Mouse (Mus musculus) left cerebral cortex, adult 11 months (tissue): ENCODE measurements around the gene Ppp6r1.

Experiments
- DNase-seq: peaks from one replicate; pipeline ENCODE4 v3.0.0; 2022; ENCODE audit warnings: low spot score

The Ppp6r1 gene

GRCm38 (mm10) chr7:4658912-4659551, at the start of gene Ppp6r1:
Gene Ppp6r1 (minus strand): TSS chr7:4659019.
- DNase-seq = peak; percentile 96

GRCm38 (mm10) chr7:4705098-4705497, 46.3 kb upstream of the Ppp6r1 start:
- no peak for DNase-seq

DNA sequence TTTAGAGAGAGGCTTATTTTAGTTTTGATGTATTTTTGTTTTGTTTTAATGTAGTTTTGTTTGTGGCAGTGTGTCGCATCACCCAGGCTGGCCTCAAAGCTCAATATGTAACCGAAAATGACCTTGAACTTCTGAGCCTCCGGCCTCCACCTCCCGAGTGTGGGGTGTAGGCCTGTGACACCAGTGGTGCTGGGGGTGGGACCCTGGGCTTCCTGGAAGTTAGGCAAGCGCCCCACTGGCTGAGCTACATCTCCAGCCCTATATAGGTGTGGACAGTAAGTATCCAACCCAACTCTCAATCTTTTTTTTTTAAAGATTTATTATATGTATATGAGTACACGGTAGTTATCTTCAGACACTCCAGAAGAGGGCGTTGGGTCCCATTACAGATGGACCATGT, 44.4 kb upstream of the Ppp6r1 start:
- DNase-seq = no peak

GRCm38 (mm10) chr7:4702334-4702733, 43.5 kb upstream of the Ppp6r1 start:
- no peak for DNase-seq

- DNase-seq = no peak
Measured at GRCm38 (mm10) chr7:4693004-4693403, 34.2 kb upstream of the Ppp6r1 start.

DNA sequence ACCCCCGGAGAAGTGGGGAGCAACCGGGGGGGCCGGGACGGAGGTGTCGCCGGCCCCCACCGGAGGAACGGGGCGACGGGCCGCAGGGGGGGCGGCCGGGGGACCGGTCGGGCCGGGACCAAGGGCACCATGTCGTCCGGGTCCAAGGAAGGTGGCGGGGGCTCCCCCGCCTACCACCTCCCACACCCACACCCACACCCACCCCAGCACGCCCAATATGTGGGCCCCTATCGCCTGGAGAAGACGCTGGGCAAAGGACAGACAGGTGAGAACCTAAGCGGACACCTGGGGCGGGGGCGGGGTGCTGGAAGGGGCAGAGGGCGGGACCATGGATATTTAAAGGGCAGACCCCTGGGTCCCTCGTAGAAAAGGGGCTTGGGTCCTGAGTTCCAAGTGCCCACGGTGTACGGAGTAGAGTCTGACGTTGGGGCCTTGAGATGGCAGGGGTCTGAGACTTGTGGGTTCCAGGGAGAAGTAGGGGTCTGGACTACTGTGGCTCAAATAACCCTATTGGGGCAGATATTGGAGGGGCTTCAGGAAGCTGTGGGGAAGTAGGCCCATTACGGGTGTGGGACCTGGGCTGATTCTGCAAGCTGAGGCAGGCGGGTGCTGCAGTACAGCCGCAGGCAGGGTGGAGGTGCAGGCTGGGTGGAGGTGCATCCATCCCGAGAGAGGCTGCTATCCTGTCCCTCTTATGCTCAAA, 32.3 kb upstream of the Ppp6r1 start:
- no peak for DNase-seq

DNA sequence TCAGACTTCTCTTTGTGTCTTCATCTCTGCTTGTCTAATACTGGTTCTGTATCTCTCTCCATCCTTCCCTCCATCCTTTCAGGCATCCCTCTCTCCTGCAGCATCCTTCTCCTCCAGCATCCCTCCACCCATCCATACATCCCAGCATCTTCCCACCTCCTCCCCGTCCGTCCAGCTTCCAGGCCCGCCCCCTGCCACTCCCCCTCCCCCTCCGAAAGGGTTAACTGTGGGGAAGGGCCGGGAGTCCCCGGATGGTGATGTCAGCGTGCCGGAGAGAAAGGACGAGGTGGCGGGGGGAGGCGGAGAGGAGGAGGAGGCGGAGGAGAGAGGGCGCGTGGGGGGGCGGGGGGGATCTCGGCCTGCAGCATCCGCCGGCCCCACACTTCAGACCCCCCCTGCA, 31.6 kb upstream of the Ppp6r1 start, which contains the start of gene Brsk1:
Brsk1 (plus strand) TSS at position 218 of the 400 bp plus-strand sequence.
- DNase-seq = peak; percentile 60

DNA sequence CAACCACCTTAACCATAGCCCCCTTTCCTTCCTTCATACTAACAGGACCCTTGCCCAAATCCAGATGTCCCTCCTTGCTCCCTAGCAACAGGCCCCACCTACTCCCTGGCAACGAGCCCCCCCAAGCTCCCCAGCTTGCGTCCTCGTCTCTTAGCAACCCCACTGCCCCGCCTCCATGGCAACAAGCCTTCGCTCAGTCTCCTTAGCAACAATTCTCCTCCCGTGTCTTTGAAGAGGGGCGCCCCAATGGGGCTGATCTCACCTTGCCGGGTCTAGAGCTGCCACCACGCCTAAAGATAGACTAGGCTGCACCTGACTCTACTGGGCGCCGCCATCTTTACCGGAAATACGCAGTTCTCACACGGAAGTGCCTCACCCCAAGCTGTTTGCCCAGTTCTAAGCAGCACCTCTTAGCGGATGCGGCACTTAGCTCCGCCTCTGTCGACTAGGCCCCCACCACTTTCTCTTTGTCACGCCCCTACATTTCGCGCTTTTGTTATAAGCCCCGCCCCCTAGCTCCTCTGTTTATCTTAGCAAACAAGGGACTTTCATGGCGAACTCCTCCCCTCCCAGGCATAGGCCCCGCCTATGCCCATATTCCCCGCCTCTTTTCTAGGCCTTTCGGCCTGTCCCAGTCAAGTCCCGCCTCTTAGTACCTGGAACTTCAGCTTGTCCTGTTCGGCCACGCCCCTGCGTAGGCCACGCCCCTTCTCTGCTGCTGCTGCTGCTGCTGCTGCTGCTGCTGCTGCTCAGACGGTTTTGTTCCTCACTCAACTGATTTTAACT, 26.0 kb upstream of the Ppp6r1 start, which contains the start of gene Hspbp1:
Hspbp1 (minus strand) TSS at position 437 of the 786 bp plus-strand sequence.
- DNase-seq = peak; percentile 93

DNA sequence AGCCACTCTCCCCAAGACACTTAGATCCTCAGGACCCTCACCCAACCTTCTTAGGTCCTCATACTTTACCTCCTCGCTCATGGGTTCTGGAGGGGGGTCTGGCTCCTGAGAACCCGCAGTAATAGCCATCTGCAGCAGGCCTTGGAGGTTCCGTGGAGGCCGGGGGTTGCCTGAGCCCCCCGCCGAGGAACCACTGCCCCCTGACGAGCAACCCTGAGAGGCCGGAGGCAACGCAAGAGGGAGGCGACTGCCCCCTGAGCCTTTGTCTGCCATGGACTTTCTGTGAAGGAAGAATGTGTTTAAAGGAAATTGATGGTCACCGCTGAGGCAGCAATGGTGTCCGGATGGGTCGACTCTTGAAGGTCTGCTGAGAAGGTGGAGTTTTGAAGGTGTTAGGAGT, 25.4 kb upstream of the Ppp6r1 start:
- no peak for DNase-seq

DNA sequence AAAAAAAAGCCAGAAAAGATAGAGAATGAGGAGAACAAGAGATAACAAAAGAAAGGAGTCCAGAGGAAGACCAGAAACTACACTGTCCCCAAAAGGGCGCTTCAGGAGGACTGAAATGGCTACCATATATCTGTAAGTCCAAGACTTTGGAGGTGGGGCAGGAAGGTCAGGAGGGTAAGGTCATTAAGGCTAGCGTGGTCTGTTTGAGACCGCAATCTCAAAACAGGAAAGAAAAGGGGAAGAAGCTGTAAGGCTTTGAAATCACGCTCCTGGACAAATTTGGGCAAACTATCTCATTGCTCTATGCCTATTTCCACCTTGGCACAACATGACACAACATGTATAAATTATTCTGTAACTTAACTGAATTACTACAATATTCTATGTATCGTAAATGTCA, 24.5 kb upstream of the Ppp6r1 start:
- no peak for DNase-seq

DNA sequence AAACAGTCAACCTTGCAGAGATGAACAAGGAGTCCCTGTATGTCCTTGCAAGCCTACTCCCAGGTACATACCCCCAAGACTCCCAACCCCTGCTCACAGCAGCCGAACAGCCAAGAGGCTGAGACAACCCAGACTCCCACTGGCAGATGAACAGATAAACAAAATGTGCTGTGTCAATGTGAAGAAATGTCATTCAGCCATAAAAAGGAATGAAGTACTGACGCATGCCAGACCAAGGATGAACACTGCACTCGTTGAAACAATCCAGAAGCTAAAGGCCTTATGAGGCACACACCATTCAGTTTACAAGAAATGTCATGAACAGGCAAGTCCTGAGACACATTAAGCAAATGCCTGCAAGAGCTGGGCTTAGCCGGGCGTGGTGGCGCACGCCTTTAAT, 16.4 kb upstream of the Ppp6r1 start:
- no peak for DNase-seq

DNA sequence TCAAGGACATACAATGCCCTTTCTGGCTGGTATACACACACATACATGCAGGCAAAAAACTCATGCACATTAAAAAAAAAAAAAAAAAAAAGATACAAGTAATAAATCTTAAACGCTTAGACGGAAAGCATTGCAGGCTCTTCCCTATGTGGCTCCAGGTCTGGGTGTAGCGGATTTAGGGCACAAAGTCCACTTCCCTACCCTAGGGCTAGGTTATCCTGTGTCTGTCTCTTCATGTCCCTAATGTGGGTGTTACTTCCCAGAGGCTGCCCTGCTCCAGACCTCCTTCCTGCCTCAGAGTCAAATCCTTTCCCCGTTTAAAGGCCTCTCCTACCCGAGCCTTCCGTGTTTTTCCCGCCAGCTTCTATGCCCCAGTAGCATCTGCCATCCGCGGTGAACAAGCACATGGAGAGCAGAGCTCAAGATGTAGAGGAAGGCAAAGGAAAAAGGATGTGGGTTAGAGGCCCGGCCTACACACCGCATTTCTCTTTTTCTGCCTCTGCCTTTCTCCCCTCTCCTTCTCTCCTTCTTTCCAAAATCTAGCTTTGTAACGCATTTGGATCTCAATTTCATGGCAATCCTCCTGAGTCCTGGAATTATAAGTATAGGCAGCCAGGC, 15.4 kb upstream of the Ppp6r1 start:
- no peak for DNase-seq

- DNase-seq = no peak
Measured at GRCm38 (mm10) chr7:4671956-4672355, 13.1 kb upstream of the Ppp6r1 start.

DNA sequence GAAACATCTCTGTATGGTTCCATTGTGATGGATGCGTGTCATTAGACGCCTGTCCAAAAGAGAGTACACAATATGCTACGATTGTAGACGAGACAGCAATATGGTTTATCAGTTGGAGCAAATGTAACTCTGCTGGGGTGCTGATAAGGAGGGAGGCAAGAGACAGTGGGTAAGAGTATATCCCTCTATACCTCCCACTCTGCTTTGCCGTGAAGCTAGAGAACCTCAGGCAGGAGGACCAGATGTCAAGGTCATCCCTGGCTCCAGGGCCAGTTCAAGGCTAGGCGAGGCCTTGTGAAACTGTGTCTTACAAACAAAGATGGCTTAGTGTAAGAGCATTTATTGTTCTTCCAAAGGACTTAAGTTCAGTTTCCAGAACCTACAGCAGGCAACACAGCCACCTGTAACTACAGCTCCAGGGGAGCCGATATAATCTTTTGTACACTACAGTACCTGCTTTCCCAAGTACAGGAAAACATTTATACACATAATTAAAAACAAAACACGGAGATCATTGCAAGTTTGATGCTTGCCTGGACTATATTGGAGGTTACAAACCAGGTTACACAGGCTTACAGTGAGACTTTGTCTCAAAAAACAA, 11.9 kb upstream of the Ppp6r1 start:
- no peak for DNase-seq

DNA sequence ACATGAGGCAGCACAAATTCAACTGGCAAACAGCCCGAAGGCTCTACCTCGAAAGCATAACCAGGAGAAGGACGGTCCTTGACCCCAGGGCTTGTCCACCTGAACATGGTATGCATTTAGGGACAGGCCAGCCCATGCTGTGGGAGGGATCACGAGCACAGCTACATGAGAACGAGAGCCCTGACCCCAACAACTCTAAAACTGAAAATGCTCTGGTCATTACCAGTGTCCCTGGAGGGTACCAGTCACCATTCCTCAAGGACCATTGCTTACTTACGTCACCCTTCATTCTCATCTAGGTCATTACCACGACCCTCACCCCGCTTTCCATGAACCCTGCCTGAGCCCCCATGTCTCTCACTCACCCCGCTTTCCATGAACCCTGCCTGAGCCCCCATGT, 10.3 kb upstream of the Ppp6r1 start:
- no peak for DNase-seq

- no peak for DNase-seq
Measured at GRCm38 (mm10) chr7:4668506-4668905, 9.7 kb upstream of the Ppp6r1 start.

GRCm38 (mm10) chr7:4666871-4667270, 8.1 kb upstream of the Ppp6r1 start:
- no peak for DNase-seq

GRCm38 (mm10) chr7:4663742-4664141, 4.9 kb upstream of the Ppp6r1 start:
- DNase-seq = no peak

- no peak for DNase-seq
Measured at GRCm38 (mm10) chr7:4663179-4663578, 4.4 kb upstream of the Ppp6r1 start.

- no peak for DNase-seq
Measured at GRCm38 (mm10) chr7:4659911-4660443, 1.2 kb upstream of the Ppp6r1 start.

- DNase-seq = no peak
Measured at GRCm38 (mm10) chr7:4658128-4658907, 501 bp downstream of the Ppp6r1 start.
